Mouse (Mus musculus): ENCODE results near the gene Nufip1. TPM values are rescaled to one million over a fixed set of nuclear protein-coding genes. Genes with fewer than 3 reads are reported as not detected.
"Not testable (repeated sequence)": the region's sequence is repeated elsewhere in the genome, so short reads cannot be mapped to it uniquely, and the experiment has no call there.

The Nufip1 gene
- polyA plus RNA-seq, 1 experiment, result 11.7 TPM

GRCm38 (mm10) chr14:76151820-76152161 lies 41.1 kb downstream of the Nufip1 start:
- H3K27ac ChIP-seq (ENCODE audit: insufficient read depth, low read length), result no peak overlapping the region
- TF ChIP-seq CTCF (IDR thresholded peaks at IDR 0.05; ENCODE audit: borderline replicate concordance, insufficient read depth, low read length), result no peak
- TF ChIP-seq POLR2A (IDR thresholded peaks at IDR 0.05; ENCODE audit: low read depth, low read length), result no peak
- peak overlapping the region; percentile 77 for H3K4me3 ChIP-seq (ENCODE audit: insufficient read depth, low read length)
- peaks cover 3% of the 10 kb centered on the region; the same call in 1 of the 2 replicates for H3K4me1 ChIP-seq (ENCODE audit: control insufficient read depth, insufficient read depth, low read length)

DNA sequence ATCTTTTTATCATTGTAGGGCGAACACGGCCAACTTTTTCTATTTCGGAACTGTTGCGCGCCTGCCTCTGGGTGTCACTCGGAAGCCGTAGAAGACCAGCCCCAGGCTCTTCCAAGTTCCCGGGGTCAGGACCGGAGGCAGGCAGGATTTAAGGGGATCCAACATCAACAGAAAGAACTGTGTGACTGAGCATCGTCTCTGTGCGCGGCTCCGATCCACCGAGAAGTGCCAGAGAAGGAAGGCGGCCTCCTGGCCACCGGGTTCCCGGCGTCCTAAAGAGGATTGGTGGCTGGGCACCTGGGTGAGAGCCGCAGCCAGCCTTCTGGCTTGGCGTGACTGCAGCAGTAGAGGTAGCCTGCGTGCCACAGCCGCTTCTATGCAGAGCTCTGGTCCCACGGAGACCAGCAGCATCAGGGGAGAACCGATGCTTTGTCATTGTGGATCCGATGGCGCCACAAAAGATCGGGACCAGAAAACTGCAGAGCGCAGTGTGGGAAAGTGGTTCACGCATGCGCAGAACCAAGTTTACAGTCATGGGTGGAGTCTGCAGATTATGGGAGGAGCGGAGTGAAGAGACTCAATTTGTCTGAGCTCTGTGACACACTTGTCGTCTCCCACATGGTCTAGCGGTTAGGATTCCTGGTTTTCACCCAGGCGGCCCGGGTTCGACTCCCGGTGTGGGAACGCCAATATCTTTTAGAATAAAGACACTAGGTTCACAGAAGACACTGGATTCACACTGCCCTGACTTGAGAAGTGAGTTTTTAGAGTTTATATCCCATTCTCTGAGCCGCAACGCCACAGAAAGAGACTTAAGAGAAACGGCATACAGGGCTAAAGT lies 41.7 kb downstream of the Nufip1 start:
- peak overlapping the region; percentile 92 for H3K27ac ChIP-seq (ENCODE audit: insufficient read depth, low read length)
- H3K4me3 ChIP-seq (ENCODE audit: insufficient read depth, low read length), result peak overlapping the region; percentile 77
- TF ChIP-seq CTCF (IDR thresholded peaks at IDR 0.05; ENCODE audit: borderline replicate concordance, insufficient read depth, low read length) (peak; percentile 34; the same call in 1 of the 2 replicates), POLR2A (IDR thresholded peaks at IDR 0.05; ENCODE audit: low read depth, low read length) (peak; percentile 95)
- peaks cover 3% of the 10 kb centered on the region; the same call in 1 of the 2 replicates for H3K4me1 ChIP-seq (ENCODE audit: control insufficient read depth, insufficient read depth, low read length)

DNA sequence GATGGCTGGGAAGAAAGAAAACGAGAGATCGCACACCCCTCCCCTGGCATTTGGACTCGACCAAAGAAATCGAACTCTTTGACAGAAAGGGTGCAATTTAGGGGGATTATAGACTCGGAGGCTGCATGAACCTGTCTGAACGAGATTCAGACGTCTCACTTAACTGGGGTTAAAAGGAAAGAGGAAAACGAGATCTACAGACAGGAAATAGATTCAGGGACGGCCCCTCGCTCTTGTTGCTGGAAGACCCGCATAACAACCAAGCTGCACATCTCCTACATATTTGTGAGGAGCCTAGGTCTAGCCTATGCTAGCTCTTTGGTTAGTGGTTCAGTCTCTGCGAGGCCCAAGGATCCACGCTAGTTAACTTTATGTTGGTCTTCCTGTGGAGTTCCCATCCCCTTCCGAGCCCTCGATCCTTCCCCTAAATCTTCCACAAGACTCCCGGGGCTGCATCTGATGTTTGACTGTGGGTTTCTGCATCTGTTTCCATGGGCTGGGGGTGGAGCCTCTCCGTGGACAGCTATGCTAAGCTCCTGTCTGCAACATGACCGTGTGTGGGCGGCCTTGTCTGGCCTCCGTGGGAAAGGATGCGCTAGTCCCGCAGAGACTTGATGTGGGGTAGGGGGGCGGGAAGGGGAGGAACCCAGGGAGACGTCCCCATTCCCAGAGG lies 42.4 kb downstream of the Nufip1 start:
- H3K4me3 ChIP-seq (ENCODE audit: insufficient read depth, low read length), result peak overlapping the region; percentile 33
- H3K4me1 ChIP-seq (ENCODE audit: control insufficient read depth, insufficient read depth, low read length), result peaks cover 7% of the 10 kb centered on the region; the same call in 1 of the 2 replicates
- no peak for TF ChIP-seq POLR2A (IDR thresholded peaks at IDR 0.05; ENCODE audit: low read depth, low read length)
- TF ChIP-seq CTCF (IDR thresholded peaks at IDR 0.05; ENCODE audit: borderline replicate concordance, insufficient read depth, low read length), result no peak
- peak overlapping the region; percentile 68 for H3K27ac ChIP-seq (ENCODE audit: insufficient read depth, low read length)

DNA sequence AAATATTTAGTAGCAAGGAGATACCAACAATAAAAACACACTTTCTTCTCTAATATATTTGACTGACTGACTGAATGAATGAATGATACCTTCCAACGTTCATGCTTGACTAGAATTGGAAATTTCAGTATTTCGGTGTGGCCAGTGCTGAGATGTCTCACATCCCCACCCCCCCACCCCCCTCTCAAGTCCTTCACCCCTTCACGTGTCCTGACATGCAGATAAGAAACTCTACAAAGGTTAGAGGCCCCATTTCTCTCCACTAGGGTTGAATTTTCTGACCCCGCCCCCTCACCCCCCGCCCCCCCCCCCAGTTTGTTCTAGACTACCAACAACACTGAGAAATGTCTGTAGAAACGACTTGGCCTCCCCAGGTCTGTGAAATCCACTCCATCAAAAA lies 43.1 kb downstream of the Nufip1 start:
- H3K27ac ChIP-seq (ENCODE audit: insufficient read depth, low read length), result no peak overlapping the region
- TF ChIP-seq CTCF (IDR thresholded peaks at IDR 0.05; ENCODE audit: borderline replicate concordance, insufficient read depth, low read length) (no peak), POLR2A (IDR thresholded peaks at IDR 0.05; ENCODE audit: low read depth, low read length) (no peak)
- peaks cover 7% of the 10 kb centered on the region; the same call in 1 of the 2 replicates for H3K4me1 ChIP-seq (ENCODE audit: control insufficient read depth, insufficient read depth, low read length)
- H3K4me3 ChIP-seq (ENCODE audit: insufficient read depth, low read length), result no peak overlapping the region

DNA sequence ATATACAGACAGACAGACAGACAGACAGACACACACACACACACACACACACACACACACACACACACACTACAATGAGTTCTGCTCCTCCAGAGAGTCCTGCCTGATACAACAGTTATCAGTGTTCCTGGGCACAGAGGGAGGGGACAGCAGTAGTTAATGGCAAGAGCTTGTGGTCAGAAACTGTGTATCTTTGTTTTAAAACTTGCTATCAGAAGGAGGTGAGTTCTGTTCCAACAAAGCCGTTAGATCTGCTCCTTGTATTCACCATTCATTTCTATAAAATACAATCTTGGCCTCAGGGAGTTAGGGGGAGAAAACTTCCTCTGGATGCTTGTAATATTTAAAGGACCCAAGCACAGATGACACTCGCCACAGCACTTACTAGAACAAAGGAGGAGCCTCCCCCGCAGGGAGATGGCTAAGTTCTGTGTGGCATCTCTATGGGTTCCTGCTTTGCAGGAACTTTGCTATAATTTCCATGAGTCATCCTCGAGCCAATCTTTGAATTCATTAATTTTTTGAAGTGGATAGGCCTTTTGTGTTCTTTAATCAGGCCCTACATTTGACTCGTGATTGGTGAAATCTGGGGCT lies 47.6 kb downstream of the Nufip1 start:
- Histone ChIP-seq H3K4me3 (ENCODE audit: insufficient read depth, low read length) (no peak overlapping the region), H3K4me1 (ENCODE audit: control insufficient read depth, insufficient read depth, low read length) (0 out of 2 replicates have a peak, but pooled peaks cover 4% of the 10 kb centered on the region), H3K27ac (ENCODE audit: insufficient read depth, low read length) (no peak overlapping the region; the same call in none of the 2 replicates)
- TF ChIP-seq CTCF (IDR thresholded peaks at IDR 0.05; ENCODE audit: borderline replicate concordance, insufficient read depth, low read length) (no peak), POLR2A (IDR thresholded peaks at IDR 0.05; ENCODE audit: low read depth, low read length) (no peak)

- not testable (repeated sequence) for H3K27ac ChIP-seq (ENCODE audit: insufficient read depth, low read length); H3K4me1 ChIP-seq (ENCODE audit: control insufficient read depth, insufficient read depth, low read length); H3K4me3 ChIP-seq (ENCODE audit: insufficient read depth, low read length)
Measured at GRCm38 (mm10) chr14:76160580-76160979, 49.9 kb downstream of the Nufip1 start.

DNA sequence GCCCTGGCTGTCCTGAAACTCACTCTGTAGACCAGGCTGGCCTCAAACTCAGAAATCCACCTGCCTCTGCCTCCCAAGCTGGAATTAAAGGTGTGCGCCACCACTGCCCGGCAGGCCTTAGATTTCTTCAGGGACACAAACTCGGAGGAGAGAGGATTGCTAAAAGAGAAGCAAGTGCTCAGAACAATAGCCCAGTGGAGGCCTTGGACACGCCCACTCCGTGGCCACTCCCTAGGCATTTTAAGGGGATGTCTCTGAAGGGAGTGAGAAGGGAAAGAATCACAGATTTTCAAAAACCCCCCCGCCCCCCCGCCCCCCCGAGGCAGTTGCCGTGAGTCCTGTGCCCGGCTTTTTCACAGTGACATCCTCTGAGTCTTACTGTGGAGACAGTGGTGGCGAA lies 53.5 kb downstream of the Nufip1 start:
- TF ChIP-seq POLR2A (IDR thresholded peaks at IDR 0.05; ENCODE audit: low read depth, low read length) (no peak), CTCF (IDR thresholded peaks at IDR 0.05; ENCODE audit: borderline replicate concordance, insufficient read depth, low read length) (no peak)
- no peak overlapping the region for H3K4me3 ChIP-seq (ENCODE audit: insufficient read depth, low read length)

DNA sequence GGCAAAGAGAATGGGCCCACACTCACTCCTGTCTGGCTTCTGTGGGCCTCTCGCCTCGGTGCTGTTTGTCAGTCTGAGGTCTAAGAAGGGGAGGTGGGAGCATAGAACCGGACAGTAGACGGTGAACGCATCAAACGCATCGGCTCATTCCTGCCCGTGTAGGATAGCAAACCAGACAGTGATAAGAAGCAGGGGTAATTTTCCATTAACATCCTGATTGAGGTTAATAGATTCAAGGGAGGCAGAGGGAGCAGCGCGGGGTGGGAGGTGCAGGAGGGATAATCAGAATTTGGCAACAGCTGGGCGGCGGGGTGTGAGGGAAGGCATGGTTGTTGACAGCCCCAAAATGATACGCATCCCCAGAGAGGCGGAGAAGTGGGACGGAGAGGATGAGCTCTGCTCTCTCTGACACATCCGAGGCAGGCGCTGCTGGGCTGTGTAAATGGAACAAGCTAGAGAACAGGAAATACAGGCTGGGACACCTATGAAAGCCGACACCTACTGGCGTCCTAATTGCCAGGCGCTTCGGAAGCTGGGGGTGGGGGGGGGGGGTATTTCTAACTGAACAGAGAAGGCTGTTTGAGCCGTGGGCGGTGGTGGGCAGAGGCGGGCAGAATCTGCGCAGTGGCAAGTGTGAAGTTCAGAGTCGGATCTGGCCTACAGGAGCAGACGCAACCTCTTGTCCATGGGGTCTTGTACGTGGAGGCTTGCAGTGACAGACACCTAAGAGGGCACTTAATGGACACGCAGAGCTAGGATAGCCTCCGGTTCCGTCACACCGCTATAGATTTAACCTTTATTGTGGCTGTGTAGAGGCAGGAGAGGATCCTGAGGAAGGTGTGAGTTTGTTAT lies 54.4 kb downstream of the Nufip1 start:
- Histone ChIP-seq H3K27ac (ENCODE audit: insufficient read depth, low read length) (no peak overlapping the region), H3K4me1 (ENCODE audit: control insufficient read depth, insufficient read depth, low read length) (no peaks in the 10 kb centered on the region), H3K4me3 (ENCODE audit: insufficient read depth, low read length) (no peak overlapping the region)
- TF ChIP-seq CTCF (IDR thresholded peaks at IDR 0.05; ENCODE audit: borderline replicate concordance, insufficient read depth, low read length), result no peak
- TF ChIP-seq POLR2A (IDR thresholded peaks at IDR 0.05; ENCODE audit: low read depth, low read length), result no peak

More for the DNA sequence above, 53.5 kb downstream of the Nufip1 start:
- Histone ChIP-seq H3K27ac (ENCODE audit: insufficient read depth, low read length) (no peak overlapping the region), H3K4me1 (ENCODE audit: control insufficient read depth, insufficient read depth, low read length) (no peaks in the 10 kb centered on the region)

GRCm38 (mm10) chr14:76169876-76170466 lies 59.3 kb downstream of the Nufip1 start:
- no peak overlapping the region for H3K4me3 ChIP-seq (ENCODE audit: insufficient read depth, low read length)
- no peak for TF ChIP-seq POLR2A (IDR thresholded peaks at IDR 0.05; ENCODE audit: low read depth, low read length)
- no peak for TF ChIP-seq CTCF (IDR thresholded peaks at IDR 0.05; ENCODE audit: borderline replicate concordance, insufficient read depth, low read length)
- H3K27ac ChIP-seq (ENCODE audit: insufficient read depth, low read length), result no peak overlapping the region
- no peaks in the 10 kb centered on the region for H3K4me1 ChIP-seq (ENCODE audit: control insufficient read depth, insufficient read depth, low read length)

Measured in embryonic fibroblast, embryonic 13.5 days (primary cell).